Mouse (Mus musculus) G1E-ER4 (cell line): ENCODE data around the gene Rhox2h. TPM values are rescaled to one million over a fixed set of nuclear protein-coding genes. Genes with fewer than 3 reads are reported as not detected.
"Not testable (repeated sequence)": the region's sequence is repeated elsewhere in the genome, so short reads cannot be mapped to it uniquely, and the experiment has no call there.

ENCODE experiments used
- GATA1 ChIP-seq: IDR thresholded peaks from one replicate; pipeline ENCODE4 v1.8.0; 2012; ENCODE audit warnings: low read length, inconsistent platforms
- polyA plus RNA-seq: library from polyadenylated mRNA; stranded (reverse); fragments of >175 nt; gene quantifications from 2 replicates; pipeline ENCODE4 v1.2.3, GENCODE M21; 2012

Gene Rhox2h
- 0.17 and 0.24 TPM in 2 replicates for polyA plus RNA-seq

- not testable (repeated sequence) for TF ChIP-seq GATA1
Measured at GRCm38 (mm10) chrX:37673177-37673576, at the start of gene Rhox2h. Gene Rhox2h, minus strand, starts transcription at chrX:37673277.

- TF ChIP-seq GATA1: no peak
Measured at GRCm38 (mm10) chrX:37701821-37702387, 28.8 kb upstream of the Rhox2h start.

- no peak for TF ChIP-seq GATA1
Measured at GRCm38 (mm10) chrX:37692261-37692660, 19.2 kb upstream of the Rhox2h start.

- TF ChIP-seq GATA1: no peak
Measured at GRCm38 (mm10) chrX:37683031-37683715, 10.1 kb upstream of the Rhox2h start.

GRCm38 (mm10) chrX:37668664-37669063, 4.4 kb downstream of the Rhox2h start, which contains the start of gene Rhox3h:
Gene Rhox3h, minus strand, starts transcription at chrX:37668764.
- not testable (repeated sequence) for TF ChIP-seq GATA1

- TF ChIP-seq GATA1: not testable (repeated sequence)
Measured at GRCm38 (mm10) chrX:37651227-37651626, 21.9 kb downstream of the Rhox2h start, which contains the start of gene Rhox4g. Gene Rhox4g, minus strand, starts transcription at chrX:37651327.

- not testable (repeated sequence) for TF ChIP-seq GATA1
Measured at GRCm38 (mm10) chrX:37643370-37643769, 29.7 kb downstream of the Rhox2h start, which contains the start of gene Rhox2g. Gene Rhox2g, minus strand, starts transcription at chrX:37643470.

- not testable (repeated sequence) for TF ChIP-seq GATA1
Measured at GRCm38 (mm10) chrX:37628512-37628911, 44.6 kb downstream of the Rhox2h start, which contains the start of gene Rhox3g. Gene Rhox3g, minus strand, starts transcription at chrX:37628612.

Other genes starting within 250 kb of the Rhox2h start
- not detected in 2 replicates for gene Rhox4b, start 240.8 kb downstream of the Rhox2h start, polyA plus RNA-seq
- not detected in 2 replicates for gene Rhox2c, start 219.6 kb downstream of the Rhox2h start, polyA plus RNA-seq
- not detected in 2 replicates for gene Rhox3c, start 214.7 kb downstream of the Rhox2h start, polyA plus RNA-seq
- gene Rhox4c, start 192.9 kb downstream of the Rhox2h start, polyA plus RNA-seq: not detected in 2 replicates
- gene Rhox2d, start 179.8 kb downstream of the Rhox2h start, polyA plus RNA-seq: 0.12 and 0.18 TPM in 2 replicates
- gene Rhox4d, start 158.9 kb downstream of the Rhox2h start, polyA plus RNA-seq: not detected in 2 replicates
- not detected in 2 replicates for gene Rhox2e, start 142.8 kb downstream of the Rhox2h start, polyA plus RNA-seq
- gene Rhox3e, start 131.3 kb downstream of the Rhox2h start, polyA plus RNA-seq: not detected in 2 replicates
- gene Rhox4e, start 115.9 kb downstream of the Rhox2h start, polyA plus RNA-seq: not detected in 2 replicates
- gene Rhox2f, start 101.9 kb downstream of the Rhox2h start, polyA plus RNA-seq: not detected in 2 replicates
- gene Rhox3f, start 92.3 kb downstream of the Rhox2h start, polyA plus RNA-seq: not detected in 2 replicates
- gene Rhox4f, start 65.6 kb downstream of the Rhox2h start, polyA plus RNA-seq: not detected in 2 replicates
- gene Rhox3g, start 44.7 kb downstream of the Rhox2h start, polyA plus RNA-seq: not detected in 2 replicates
- not detected in 2 replicates for gene Rhox2g, start 29.8 kb downstream of the Rhox2h start, polyA plus RNA-seq
- not detected in 2 replicates for gene Rhox4g, start 21.9 kb downstream of the Rhox2h start, polyA plus RNA-seq
- gene Rhox3h, start 4.5 kb downstream of the Rhox2h start, polyA plus RNA-seq: not detected in 2 replicates
- 1.1 and 1.5 TPM in 2 replicates for gene Rhox5, start 131.6 kb upstream of the Rhox2h start, polyA plus RNA-seq
- not detected in 2 replicates for gene Rhox6, start 153.6 kb upstream of the Rhox2h start, polyA plus RNA-seq
- not detected in 2 replicates for gene Rhox7a, start 158.4 kb upstream of the Rhox2h start, polyA plus RNA-seq
- not detected in 2 replicates for gene Rhox8, start 205.7 kb upstream of the Rhox2h start, polyA plus RNA-seq
- gene Rhox7b, start 224.0 kb upstream of the Rhox2h start, polyA plus RNA-seq: not detected in 2 replicates
- not detected in 2 replicates for gene Rhox9, start 228.5 kb upstream of the Rhox2h start, polyA plus RNA-seq